Mouse (Mus musculus) Patski (cell line): ENCODE results near the gene Fam13a. TPM values are rescaled to one million over a fixed set of nuclear protein-coding genes. Genes with fewer than 3 reads are reported as not detected.

Experiments
- ATAC-seq: fragments of 100-300 bp; one replicate; pipeline ENCODE4 v1.8.0; 2021
- CTCF ChIA-PET: fragments of 350-600 bp; sonication (Branson Sonifier 250); formaldehyde crosslinking; loops from one replicate; lab custom pipeline; 2022; ENCODE audit warnings: inconsistent platforms; lab: Charles Lee
- POLR2A ChIA-PET: fragments of 350-600 bp; sonication (Branson Sonifier 250); formaldehyde crosslinking; loops from one replicate; lab custom pipeline; 2022; ENCODE audit warnings: antibody characterized with exemption, inconsistent platforms; lab: Charles Lee
- DNase-seq: peaks from one replicate; pipeline ENCODE4 v3.0.0-alpha.2; 2011; ENCODE audit warnings: low read depth, low spot score
- H3K27me3 ChIP-seq: fragments of 371-371 bp; one replicate; pipeline ENCODE4 v1.5.1; 2021
- CTCF ChIP-seq: fragments of 100-300 bp; IDR thresholded peaks from one replicate; pipeline ENCODE4 v1.5.1; 2021
- in situ Hi-C: fragments of 300-500 bp; cut with MboI; formaldehyde crosslinking; loops from 3 replicates; pipeline ENCODE4 v1.11.1; 2018; ENCODE audit warnings: low pct_unique_long_range_greater_than_20kb, mixed read lengths
- polyA plus RNA-seq: library from polyadenylated mRNA; unstranded; gene quantifications from one replicate; pipeline ENCODE4 v1.2.3, GENCODE M21; 2021

The Fam13a gene
- polyA plus RNA-seq, 1 experiment from 2014 or later, result 0.22 TPM

DNA sequence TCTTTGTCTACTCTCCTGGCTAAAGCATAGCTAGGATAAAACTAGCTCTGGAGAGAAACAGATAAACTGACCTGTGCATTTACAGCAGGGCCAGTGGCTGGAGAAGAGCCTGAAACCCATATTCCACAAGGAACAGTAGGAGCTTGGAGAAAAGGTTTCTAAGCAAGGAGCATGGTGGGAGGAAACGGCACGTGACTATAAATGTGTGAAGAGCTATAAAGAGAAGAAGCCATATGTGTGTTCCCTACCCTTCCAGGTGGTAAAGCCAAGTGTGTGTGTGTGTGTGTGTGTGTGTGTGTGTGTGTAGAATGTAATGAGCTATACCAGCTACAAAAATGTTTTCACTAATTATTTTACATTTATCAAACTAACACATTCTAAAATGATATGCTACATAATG, 82.1 kb downstream of the Fam13a start:
- ChIA-PET CTCF (interaction anchor here (1.4 kb wide), 1 partner anchor 9 kb away, joined by 4 read pairs; no protein-coding TSS in a partner anchor), POLR2A (no interaction called here)
- no peaks in the 10 kb centered on the region for H3K27me3 ChIP-seq
- TF ChIP-seq CTCF, result no peak
- DNase-seq, result no peak
- in situ Hi-C loops, result no loop called here
- no peak for ATAC-seq

DNA sequence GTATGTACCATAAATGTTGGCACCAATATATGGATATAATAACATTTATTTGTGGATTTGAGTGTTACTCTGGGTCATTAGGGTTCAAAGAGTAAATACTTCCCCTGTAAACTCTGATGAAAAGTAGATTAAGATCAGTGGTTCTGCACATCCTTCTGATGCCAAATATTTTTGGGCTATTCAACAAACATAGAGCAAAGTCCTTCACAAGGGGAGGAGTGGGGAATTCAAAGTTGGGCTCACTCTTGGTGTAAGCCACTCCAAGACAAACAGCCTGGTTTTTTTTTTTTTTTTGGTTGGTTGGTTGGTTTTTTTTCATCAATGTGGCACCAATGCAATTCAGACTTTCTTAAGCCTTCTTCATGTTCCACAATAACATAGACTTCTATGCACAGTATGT, 86.6 kb downstream of the Fam13a start:
- ChIA-PET POLR2A (no interaction called here), CTCF (interaction anchor here (1.2 to 1.9 kb wide), 3 partner anchors 16 to 35 kb away, joined by 3 to 4 read pairs (median 4); no protein-coding TSS in a partner anchor)
- TF ChIP-seq CTCF, result no peak
- in situ Hi-C loops, result no loop called here
- no peaks in the 10 kb centered on the region for H3K27me3 ChIP-seq
- ATAC-seq (no peak), DNase-seq (no peak)

DNA sequence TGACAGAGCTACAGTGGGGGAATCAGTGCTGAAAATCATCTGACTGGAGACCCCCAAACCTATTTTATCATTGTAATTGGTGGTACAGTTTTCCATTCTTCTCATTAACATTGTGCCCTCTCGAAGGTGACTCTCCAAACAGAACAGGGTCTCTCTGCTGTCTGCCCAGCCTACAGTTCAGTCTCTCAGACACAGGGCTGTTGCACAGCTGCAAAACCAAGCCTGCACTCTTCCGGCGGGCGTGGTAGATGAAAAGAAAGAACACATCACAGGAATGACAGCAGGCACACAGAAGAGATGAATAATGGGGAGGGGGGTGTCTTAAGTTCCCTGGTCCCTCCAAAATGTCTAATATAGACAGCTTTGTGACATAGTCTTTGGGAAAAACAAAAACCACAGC, 90.2 kb downstream of the Fam13a start:
- no peaks in the 10 kb centered on the region for H3K27me3 ChIP-seq
- ATAC-seq (no peak), DNase-seq (no peak)
- POLR2A ChIA-PET, result no interaction called here
- CTCF ChIA-PET, result interaction anchor here (1.2 kb wide), 1 partner anchor 8 kb away, joined by 4 read pairs; no protein-coding TSS in a partner anchor
- TF ChIP-seq CTCF, result no peak
- in situ Hi-C loops, result no loop called here

DNA sequence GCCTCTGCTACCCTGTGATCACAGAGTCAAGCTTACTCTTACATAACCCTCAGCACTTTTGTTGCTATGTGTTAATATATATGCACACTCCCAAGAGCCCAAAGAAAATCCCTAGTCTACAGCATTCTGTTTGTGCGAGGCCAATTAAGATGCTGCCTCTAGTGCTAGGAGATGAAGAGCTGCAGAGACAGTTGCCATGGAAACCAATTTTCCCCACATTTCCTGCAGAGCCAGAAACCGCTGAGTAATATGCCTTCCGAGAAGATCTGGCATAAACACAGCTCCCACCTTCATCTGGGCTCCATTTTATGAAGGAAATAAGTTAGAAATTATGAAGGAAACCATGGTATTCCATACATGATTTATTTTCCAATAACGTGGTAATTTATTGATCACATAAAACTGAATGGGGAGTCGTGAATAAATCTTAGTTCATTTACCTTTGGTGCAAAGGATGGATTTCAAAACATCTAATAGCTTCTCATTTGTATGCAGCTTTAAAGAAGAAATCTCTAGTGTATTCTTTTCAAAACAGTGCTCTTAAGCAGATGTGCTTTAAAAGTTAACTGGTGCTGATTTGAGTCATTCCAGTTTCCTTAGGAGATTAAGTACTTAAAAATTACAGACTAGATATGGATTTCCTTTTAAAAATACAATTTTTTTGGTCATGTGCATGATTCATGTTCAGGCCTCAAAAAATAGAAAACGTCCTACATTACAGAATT, 91.0 kb downstream of the Fam13a start:
- TF ChIP-seq CTCF, result no peak
- no peak for DNase-seq
- CTCF ChIA-PET, result interaction anchor here (1.2 kb wide), 2 partner anchors 9 to 11 kb away, joined by 4 to 5 read pairs; no protein-coding TSS in a partner anchor
- in situ Hi-C loops, result no loop called here
- ATAC-seq, result no peak
- POLR2A ChIA-PET, result no interaction called here
- H3K27me3 ChIP-seq, result no peaks in the 10 kb centered on the region

DNA sequence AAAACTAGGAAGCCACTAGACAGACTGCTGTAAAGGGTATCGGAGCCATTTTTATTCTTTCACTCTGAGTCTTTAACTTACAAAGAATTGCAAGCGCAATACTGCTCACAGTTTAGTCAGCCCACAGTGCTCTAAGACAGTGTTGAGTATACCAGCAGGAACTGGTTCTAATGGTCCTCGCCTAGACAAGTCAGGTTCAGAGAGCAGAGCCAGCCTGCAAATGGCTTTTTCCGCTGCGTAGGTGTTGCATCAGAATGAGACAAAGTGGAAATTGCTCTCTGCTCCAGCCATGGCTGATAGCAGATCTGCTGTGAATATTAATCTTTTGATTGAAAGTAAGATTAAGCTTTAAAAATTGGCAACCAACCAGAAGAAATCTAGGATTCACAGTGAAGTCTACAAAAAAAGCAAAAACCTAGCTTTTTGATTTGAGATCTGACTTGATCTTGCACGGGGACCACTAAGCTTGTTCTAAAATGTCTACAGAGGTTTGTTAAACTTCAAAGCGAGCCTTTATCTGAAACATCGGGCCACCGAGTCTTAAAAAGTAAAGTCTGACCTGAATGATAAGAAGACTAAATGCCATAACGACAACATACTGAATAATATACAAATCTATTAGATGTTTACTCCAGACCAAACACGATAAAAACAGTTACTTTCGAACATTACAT, 91.7 kb downstream of the Fam13a start:
- H3K27me3 ChIP-seq, result no peaks in the 10 kb centered on the region
- DNase-seq (no peak), ATAC-seq (no peak)
- in situ Hi-C loops, result no loop called here
- POLR2A ChIA-PET, result no interaction called here
- no peak for TF ChIP-seq CTCF
- CTCF ChIA-PET, result interaction anchor here (1.2 kb wide), 2 partner anchors 10 to 11 kb away, joined by 4 to 5 read pairs; no protein-coding TSS in a partner anchor

DNA sequence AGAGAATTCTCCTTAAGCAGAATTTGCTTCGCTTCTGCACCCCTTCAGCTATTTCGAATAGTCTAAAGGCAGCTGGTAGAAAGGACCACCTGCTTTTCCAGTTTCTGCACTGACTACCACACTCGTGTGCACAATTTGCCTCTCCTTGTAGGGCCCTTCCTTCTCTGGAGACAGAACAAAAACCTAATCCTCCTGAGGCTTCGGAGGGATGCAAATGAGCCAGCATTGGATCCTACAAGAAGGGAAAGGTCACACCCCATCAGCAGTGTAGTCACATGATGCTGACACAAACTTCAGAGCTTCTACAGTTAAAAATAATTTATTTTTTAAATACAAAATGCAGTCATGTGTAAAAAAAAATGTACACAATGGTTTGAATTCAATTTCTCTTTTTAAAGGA, 93.2 kb downstream of the Fam13a start:
- in situ Hi-C loops, result no loop called here
- ChIA-PET CTCF (interaction anchor here (2.7 kb wide), 1 partner anchor 9 kb away, joined by 7 read pairs; no protein-coding TSS in a partner anchor), POLR2A (no interaction called here)
- ATAC-seq (no peak), DNase-seq (no peak)
- TF ChIP-seq CTCF, result no peak
- H3K27me3 ChIP-seq, result no peaks in the 10 kb centered on the region

GRCm38 (mm10) chr6:58929911-58930431, 94.4 kb downstream of the Fam13a start:
- no peak for ATAC-seq
- no peak for TF ChIP-seq CTCF
- no peak for DNase-seq
- CTCF ChIA-PET, result interaction anchor here (2.7 kb wide), 1 partner anchor 11 kb away, joined by 7 read pairs; no protein-coding TSS in a partner anchor
- H3K27me3 ChIP-seq, result no peaks in the 10 kb centered on the region
- in situ Hi-C loops, result loop anchor here (10.0 kb wide), 1 partner anchor 245 kb away; no protein-coding TSS in a partner anchor
- POLR2A ChIA-PET, result no interaction called here

GRCm38 (mm10) chr6:58927881-58928280, 96.5 kb downstream of the Fam13a start:
- DNase-seq (no peak), ATAC-seq (no peak)
- POLR2A ChIA-PET, result no interaction called here
- no peak for TF ChIP-seq CTCF
- in situ Hi-C loops, result loop anchor here (10.0 kb wide), 1 partner anchor 247 kb away; no protein-coding TSS in a partner anchor
- CTCF ChIA-PET, result interaction anchor here (0.6 kb wide), 1 partner anchor 8 kb away, joined by 3 read pairs; no protein-coding TSS in a partner anchor
- H3K27me3 ChIP-seq, result no peaks in the 10 kb centered on the region

- peak; percentile 83 for ATAC-seq
- no peak for TF ChIP-seq CTCF
- ChIA-PET POLR2A (no interaction called here), CTCF (interaction anchor here (1.0 to 1.9 kb wide), 8 partner anchors 10 to 271 kb away, joined by 3 to 7 read pairs (median 4); no protein-coding TSS in a partner anchor)
- H3K27me3 ChIP-seq, result no peaks in the 10 kb centered on the region
- DNase-seq, result peak; percentile 50
- in situ Hi-C loops, result loop anchor here (10.0 kb wide), 1 partner anchor 252 kb away; no protein-coding TSS in a partner anchor
Observed at GRCm38 (mm10) chr6:58922511-58922910, 101.8 kb downstream of the Fam13a start.

DNA sequence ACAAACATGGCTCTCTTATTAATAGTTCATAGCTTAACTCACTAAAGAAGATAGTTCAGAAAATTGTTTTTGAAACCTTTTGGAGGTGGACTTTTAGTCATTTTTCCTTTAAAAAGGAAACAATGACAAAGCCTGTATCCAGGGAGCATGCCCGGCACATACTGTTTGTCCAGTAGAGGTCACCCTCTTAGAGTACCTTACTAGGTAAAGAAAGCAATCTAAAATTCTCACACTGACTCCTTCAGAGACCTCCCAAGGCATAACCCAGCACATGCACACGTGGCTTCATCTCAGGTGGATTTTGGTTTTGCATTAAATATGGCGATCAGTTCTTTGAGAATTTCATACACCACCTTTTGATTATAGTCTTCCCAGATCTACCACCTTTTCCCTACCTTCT, 102.7 kb downstream of the Fam13a start:
- CTCF ChIA-PET, result interaction anchor here (0.7 to 1.9 kb wide), 9 partner anchors 10 to 259 kb away, joined by 3 to 7 read pairs (median 4); no protein-coding TSS in a partner anchor
- no peak for DNase-seq

More for the DNA sequence above, 102.7 kb downstream of the Fam13a start:
- in situ Hi-C loops, result loop anchor here (10.0 kb wide), 1 partner anchor 253 kb away; no protein-coding TSS in a partner anchor
- POLR2A ChIA-PET, result no interaction called here
- H3K27me3 ChIP-seq, result no peaks in the 10 kb centered on the region
- ATAC-seq, result peak; percentile 76
- peak; percentile 65 for TF ChIP-seq CTCF
